Mouse (Mus musculus) hindlimb bud, embryonic 11.5 days (tissue): ENCODE measurements around the gene Negr1.

Experiments
- DNase-seq: peaks from one replicate; pipeline ENCODE4 v3.0.0-alpha.2; 2012; ENCODE audit warnings: low read depth, low spot score; ENCODE audit errors: extremely low spot score

Gene Negr1

GRCm38 (mm10) chr3:156561524-156562423, at the start of gene Negr1:
Gene Negr1 (plus strand): TSS chr3:156561794.
- no peak for DNase-seq

DNA sequence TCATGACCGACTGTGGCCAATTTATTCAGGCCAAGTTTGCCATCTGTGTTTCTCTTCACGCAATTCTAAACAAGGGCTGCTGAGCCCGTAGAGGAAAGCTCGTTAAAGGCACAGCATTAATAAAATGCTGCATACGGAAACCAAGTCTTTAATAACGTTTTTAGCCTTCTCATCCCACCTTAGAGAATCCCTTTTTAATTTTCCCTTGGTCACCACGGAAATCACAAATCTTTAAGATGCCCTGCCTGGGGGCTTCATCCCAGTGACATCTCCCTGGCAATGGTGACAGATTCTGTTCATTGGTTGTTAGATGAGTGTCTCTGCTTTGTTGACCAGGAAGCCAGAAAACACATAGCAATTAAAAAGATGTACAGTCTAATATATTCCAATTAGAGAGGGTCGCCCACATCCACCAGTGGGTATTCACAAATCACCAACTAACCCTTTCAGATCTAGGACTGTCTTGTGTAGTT, 35.1 kb upstream of the Negr1 start:
- DNase-seq: no peak

- no peak for DNase-seq
Measured at GRCm38 (mm10) chr3:156527231-156527995, 34.2 kb upstream of the Negr1 start.

- no peak for DNase-seq
Measured at GRCm38 (mm10) chr3:156559441-156559825, 2.2 kb upstream of the Negr1 start.

- DNase-seq: no peak
Measured at GRCm38 (mm10) chr3:156559826-156560471, 1.6 kb upstream of the Negr1 start.

DNA sequence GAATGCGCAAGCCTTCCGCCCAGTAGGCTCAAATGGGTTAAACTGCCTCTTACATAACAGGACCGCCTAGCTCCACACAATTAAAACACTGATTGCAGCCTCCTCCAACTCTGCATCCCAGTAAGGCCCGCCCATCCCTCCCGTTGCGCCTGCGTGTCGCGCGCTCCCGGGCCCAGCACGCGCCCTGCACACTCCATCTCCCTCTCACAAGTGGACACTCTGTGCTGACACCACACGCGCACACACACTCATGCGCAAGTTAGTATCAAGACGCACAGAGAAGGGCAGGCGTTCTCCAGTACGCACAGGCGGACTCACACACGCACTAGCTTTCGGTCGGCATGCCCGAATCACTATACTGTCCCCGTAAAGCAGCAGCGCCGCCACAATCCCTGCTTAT, 828 bp upstream of the Negr1 start:
- DNase-seq: peak; percentile 35

- no peak for DNase-seq
Measured at GRCm38 (mm10) chr3:156562424-156562785, 811 bp downstream of the Negr1 start.

GRCm38 (mm10) chr3:156562796-156563195, 1.2 kb downstream of the Negr1 start:
- no peak for DNase-seq

DNA sequence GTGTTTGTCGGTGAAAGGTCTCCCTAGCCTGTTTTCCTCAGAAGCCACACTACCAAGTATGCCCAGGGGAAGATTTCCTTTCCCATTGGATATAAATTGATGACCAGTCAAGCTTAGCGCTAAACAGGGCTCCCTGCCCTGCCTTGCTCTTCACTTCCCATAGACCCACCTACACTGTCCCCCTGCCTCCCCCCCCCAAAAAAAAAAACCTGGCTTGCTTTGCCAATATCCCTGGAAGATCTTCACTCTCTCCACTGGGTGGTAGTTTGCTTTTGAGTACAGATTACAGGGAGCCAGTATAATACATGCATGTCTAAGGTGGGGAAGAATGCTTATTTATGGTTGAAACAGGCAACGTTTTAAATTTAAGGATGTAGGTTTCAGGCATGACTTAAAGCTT, 1.8 kb downstream of the Negr1 start:
- DNase-seq: no peak

DNA sequence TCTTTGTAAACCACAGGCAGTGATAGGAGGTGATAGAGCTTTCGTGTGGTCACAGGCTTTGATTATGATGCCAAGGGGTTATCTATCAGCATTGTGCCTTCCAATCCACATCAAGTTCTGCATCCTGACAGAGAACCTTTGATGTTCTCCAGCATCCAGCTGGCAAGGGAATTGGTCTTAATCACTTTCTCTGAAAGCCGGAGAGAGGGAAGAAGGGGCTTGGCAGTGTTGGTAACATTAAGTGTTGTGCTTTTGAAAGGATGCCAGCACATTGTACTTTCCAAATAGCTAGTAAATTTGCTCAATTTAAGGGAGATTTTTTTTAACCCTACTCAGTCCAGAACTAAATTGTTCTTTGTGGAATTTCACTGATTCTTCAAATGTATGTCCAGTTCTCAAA, 11.9 kb downstream of the Negr1 start:
- no peak for DNase-seq

GRCm38 (mm10) chr3:156576292-156576691, 14.7 kb downstream of the Negr1 start:
- DNase-seq: no peak

DNA sequence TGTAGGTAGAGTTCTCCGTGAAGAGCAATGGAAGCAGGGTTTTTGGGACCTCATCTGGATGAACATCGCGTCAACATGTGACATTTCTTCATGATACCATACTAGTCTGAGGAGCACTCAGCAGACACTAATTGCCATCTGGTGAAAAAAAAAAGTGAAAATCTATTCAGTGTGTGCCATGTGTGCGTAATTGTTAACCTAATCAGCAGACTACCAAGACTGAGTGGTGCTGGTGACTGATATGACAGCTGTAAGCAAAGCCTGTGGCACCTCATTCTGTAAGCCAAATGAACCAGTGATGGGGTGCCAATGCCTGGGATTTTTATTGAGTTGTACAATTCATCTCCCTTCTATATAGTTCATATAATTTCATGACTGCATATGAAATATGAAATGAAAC, 29.0 kb downstream of the Negr1 start:
- no peak for DNase-seq

DNA sequence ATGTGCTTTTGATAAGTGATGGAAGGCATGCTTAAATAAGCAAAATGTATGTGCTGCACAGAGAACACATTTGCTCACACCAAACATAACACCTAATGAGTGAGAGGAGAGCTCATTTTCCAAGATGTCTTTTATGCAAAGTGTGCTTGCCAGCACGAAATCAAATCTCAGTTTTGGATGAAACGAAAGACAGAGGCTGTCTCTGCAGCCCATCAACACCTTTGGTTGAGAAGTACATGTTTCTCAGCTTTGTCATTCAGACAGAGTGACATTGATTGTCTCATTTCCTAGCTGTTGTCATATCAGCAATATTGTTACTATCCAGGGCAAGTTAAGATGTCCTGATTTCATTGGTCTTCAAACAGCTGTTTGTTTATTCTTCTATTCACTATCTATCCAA, 29.5 kb downstream of the Negr1 start:
- no peak for DNase-seq

GRCm38 (mm10) chr3:156606846-156607245, 45.3 kb downstream of the Negr1 start:
- no peak for DNase-seq

DNA sequence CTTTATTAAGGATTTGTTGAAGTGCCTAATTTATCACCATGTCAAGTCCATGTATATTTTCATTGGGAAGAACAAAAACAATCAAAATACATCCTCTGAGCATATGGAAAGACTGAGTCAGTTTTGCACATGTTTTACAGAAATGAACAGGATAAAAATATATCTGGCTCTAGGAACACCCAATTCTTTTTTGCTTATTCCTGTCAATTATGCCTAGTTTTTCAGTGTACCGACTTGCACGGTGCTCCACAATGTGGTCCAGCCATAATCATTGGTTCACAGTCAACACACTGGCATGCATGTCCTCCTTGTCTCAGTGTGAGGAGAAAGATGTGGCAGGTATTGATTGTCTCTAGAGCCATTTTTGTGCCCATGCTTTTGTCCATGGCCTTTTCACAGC, 58.3 kb downstream of the Negr1 start:
- no peak for DNase-seq

GRCm38 (mm10) chr3:156628594-156628993, 67.0 kb downstream of the Negr1 start:
- no peak for DNase-seq

DNA sequence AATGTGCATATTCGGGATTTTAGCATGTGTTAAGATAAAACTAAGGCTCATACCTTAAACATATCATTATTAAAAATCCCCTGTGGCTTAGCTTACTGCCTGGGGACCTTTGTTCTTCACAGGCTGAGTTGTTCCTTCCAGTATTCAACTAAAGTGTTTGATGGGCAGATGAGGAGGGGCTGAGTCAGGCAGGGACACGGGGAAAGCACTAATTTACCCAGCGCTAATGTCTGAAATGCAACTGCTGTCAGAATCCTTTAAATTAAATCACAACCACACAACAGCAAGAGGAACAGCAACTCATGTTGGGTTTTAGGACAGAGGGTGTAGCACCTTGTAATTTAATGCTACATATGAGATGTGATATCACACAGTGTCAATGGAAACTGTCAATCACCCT, 71.3 kb downstream of the Negr1 start:
- no peak for DNase-seq

DNA sequence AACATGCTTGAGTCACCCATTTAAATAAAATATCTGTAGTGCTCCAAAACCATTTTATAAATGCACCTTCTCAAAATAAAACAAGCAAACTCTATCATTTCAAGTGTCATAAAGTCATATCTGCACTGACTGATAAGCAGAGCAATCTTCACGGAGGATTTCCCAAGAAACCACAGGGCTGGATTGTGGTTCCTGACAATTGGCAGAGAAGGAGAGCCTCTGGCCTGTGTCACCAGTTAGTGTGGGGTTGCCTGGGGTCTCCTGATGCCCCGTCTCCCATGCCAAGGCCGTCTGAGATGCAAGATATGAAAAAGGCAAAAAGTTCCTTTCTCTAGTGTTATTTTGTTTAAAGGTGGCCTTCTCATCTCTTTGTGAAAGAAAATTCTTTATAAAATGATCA, 77.8 kb downstream of the Negr1 start:
- no peak for DNase-seq

DNA sequence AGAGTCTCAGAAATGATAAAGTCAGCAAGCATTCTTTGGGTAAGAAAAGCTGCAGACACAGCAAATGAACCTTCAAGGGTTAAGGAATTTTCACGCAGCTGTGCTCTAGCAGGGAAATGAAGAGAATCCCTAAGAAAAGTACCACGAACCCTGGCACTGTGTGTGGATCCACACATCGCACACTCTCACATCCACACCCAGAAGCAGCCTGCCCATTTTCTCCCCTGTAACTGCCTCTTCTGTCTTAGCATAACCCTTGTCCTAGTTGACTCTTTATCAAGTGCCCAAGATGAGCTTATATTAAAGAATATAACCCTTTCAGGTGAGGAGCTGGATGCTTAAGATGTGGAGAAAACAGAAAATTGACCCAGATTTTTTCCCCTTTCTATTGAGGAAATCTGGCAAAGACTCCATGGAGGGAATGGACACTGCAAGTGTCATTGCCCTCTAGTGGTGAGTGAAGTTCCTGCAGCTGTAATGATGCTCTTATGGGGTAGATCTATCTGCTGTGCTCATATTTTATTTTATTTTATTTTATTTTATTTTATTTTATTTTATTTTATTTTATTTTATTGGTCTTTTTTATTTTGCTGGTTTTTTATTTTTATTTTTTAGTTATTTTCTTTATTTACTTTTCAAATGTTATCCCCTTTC, 82.2 kb downstream of the Negr1 start:
- DNase-seq: peak; percentile 30

DNA sequence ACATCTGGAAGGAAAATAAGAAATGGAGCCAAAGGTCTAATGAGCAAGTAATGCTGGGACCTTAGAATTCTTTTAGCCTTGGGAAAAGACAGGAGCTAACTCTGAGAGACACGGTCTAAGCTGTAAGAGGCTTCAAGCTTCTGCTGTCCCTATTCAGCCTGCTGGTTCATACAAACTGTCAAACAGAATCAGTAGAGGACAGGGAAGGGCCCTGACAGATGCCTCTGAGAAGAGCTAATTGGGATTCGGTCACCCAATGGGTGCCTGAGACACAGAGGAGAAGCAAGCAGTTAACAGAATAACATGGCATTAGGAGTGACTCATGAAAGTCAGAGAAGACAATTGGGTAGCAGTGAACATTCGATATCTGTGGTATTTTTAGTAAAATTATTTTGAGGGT, 86.8 kb downstream of the Negr1 start:
- DNase-seq: no peak

- DNase-seq: no peak
Measured at GRCm38 (mm10) chr3:156662553-156662952, 101.0 kb downstream of the Negr1 start.
